ENCODE assay signal across 8 mouse cellular contexts in genomic region chr3:144664363-144665299, GRCm38 (mm10). TPM values are rescaled to one million over a fixed set of nuclear protein-coding genes. Genes with fewer than 3 reads are reported as not detected.
A peak's percentile ranks its signal among the peaks of the same experiment; 100 is the strongest.
DNase-seq lines count a peak whose midpoint lies in the region; ATAC-seq and TF ChIP-seq lines count a peak whose summit lies in the region.

No protein-coding gene starts in this region.

- no peak for TF ChIP-seq CTCF in brain, embryonic 14.5 days (IDR thresholded peaks at IDR 0.05; ENCODE audit: borderline replicate concordance, extremely low read depth, insufficient read depth, insufficient read length)
- TF ChIP-seq CTCF in forebrain, postnatal 0 days (IDR thresholded peaks at IDR 0.05; ENCODE audit: low read depth) = no peak

- H3K27ac ChIP-seq in heart, embryonic 13.5 days (replicated peaks) = no peak overlapping the region
- H3K27ac ChIP-seq in kidney, embryonic 15.5 days = no peak overlapping the region; the same call in 1 of the 2 replicates
- H3K27ac ChIP-seq in neural tube, embryonic 11.5 days (ENCODE audit: low read depth, low read length) = no peak overlapping the region
- H3K27ac ChIP-seq in forebrain, postnatal 0 days (ENCODE audit: low read depth, low read length) = no peak overlapping the region

- ATAC-seq in heart, embryonic 13.5 days (ENCODE audit: extremely low read depth, insufficient number of reproducible peaks, low FRiP score, low TSS enrichment) = no peak
- peak; percentile 95 for ATAC-seq in kidney, embryonic 15.5 days (replicated peaks; ENCODE audit: low FRiP score)
- no peak for ATAC-seq in neural tube, embryonic 11.5 days (ENCODE audit: insufficient read depth, low FRiP score, low TSS enrichment)
- ATAC-seq in forebrain, postnatal 0 days = no peak

- peaks cover 3% of the 10 kb centered on the region; the same call in 1 of the 2 replicates for H3K27me3 ChIP-seq in heart, embryonic 13.5 days (replicated peaks)
- H3K27me3 ChIP-seq in kidney, embryonic 15.5 days = peaks cover 57% of the 10 kb centered on the region
- no peaks in the 10 kb centered on the region for H3K27me3 ChIP-seq in neural tube, embryonic 11.5 days (ENCODE audit: control insufficient read depth, insufficient read depth, low read length)
- no peaks in the 10 kb centered on the region for H3K27me3 ChIP-seq in forebrain, postnatal 0 days (ENCODE audit: insufficient read depth, low read length)

- no peak overlapping the region for H3K9ac ChIP-seq in heart, embryonic 13.5 days
- H3K9ac ChIP-seq in kidney, embryonic 15.5 days = no peak overlapping the region
- H3K9ac ChIP-seq in neural tube, embryonic 11.5 days (ENCODE audit: low read length) = no peak overlapping the region
- no peak overlapping the region for H3K9ac ChIP-seq in forebrain, postnatal 0 days

- no peaks in the 10 kb centered on the region for H3K9me3 ChIP-seq in heart, embryonic 13.5 days
- H3K9me3 ChIP-seq in kidney, embryonic 15.5 days (replicated peaks) = no peaks in the 10 kb centered on the region
- no peaks in the 10 kb centered on the region for H3K9me3 ChIP-seq in neural tube, embryonic 11.5 days (ENCODE audit: control insufficient read depth, low read length)
- H3K9me3 ChIP-seq in forebrain, postnatal 0 days (ENCODE audit: low read length) = no peaks in the 10 kb centered on the region

- no peaks in the 10 kb centered on the region for H3K36me3 ChIP-seq in heart, embryonic 13.5 days
- no peaks in the 10 kb centered on the region for H3K36me3 ChIP-seq in kidney, embryonic 15.5 days
- H3K36me3 ChIP-seq in neural tube, embryonic 11.5 days (ENCODE audit: control insufficient read depth, insufficient read depth, low read length) = no peaks in the 10 kb centered on the region
- H3K36me3 ChIP-seq in forebrain, postnatal 0 days (ENCODE audit: insufficient read depth) = no peaks in the 10 kb centered on the region

- 0 out of 2 replicates have a peak overlapping the region, but pooled peaks have one; percentile 9 for H3K4me2 ChIP-seq in heart, embryonic 13.5 days
- H3K4me2 ChIP-seq in kidney, embryonic 15.5 days = peak overlapping the region; percentile 29
- H3K4me2 ChIP-seq in neural tube, embryonic 11.5 days (ENCODE audit: low read depth) = peak overlapping the region; percentile 22; the same call in 1 of the 2 replicates
- no peak overlapping the region for H3K4me2 ChIP-seq in forebrain, postnatal 0 days (ENCODE audit: low read depth)

- no peak overlapping the region for H3K4me3 ChIP-seq in heart, embryonic 13.5 days
- H3K4me3 ChIP-seq in kidney, embryonic 15.5 days (replicated peaks) = no peak overlapping the region
- H3K4me3 ChIP-seq in neural tube, embryonic 11.5 days (ENCODE audit: low read depth, low read length) = no peak overlapping the region
- no peak overlapping the region for H3K4me3 ChIP-seq in forebrain, postnatal 0 days (ENCODE audit: low read depth, low read length)

- H3K4me1 ChIP-seq in heart, embryonic 13.5 days = peaks cover 18% of the 10 kb centered on the region
- peaks cover 20% of the 10 kb centered on the region for H3K4me1 ChIP-seq in kidney, embryonic 15.5 days
- H3K4me1 ChIP-seq in neural tube, embryonic 11.5 days (ENCODE audit: control insufficient read depth, insufficient read depth, low read length) = peaks cover 9% of the 10 kb centered on the region
- H3K4me1 ChIP-seq in forebrain, postnatal 0 days (ENCODE audit: insufficient read depth) = no peaks in the 10 kb centered on the region

- 50% methylated on average over 22 of the region's 22 CpGs for WGBS in heart, embryonic 13.5 days
- WGBS in kidney, embryonic 15.5 days = 23% methylated on average over 22 of the region's 22 CpGs
- 48% methylated on average over 22 of the region's 22 CpGs for WGBS in neural tube, embryonic 11.5 days
- WGBS in forebrain, postnatal 0 days = 53% methylated on average over 22 of the region's 22 CpGs

- no peak for TF ChIP-seq POLR2A in brain, embryonic 14.5 days (IDR thresholded peaks at IDR 0.05; ENCODE audit: borderline replicate concordance, extremely low read depth, insufficient read depth, insufficient read length, poor library complexity, severe bottlenecking)

- peak; percentile 82 for DNase-seq in 3134 (ENCODE audit: extremely low read depth, insufficient read length, low spot score)
- peak; percentile 35 for DNase-seq in brain, embryonic 14.5 days (ENCODE audit: low read depth)
- DNase-seq in neural tube, embryonic 11.5 days (ENCODE audit: low spot score) = peak; percentile 49
- no peak for DNase-seq in spleen, postnatal 14 days (ENCODE audit: low spot score in 2 of 2)
- no peak for DNase-seq in forebrain, postnatal 0 days
- DNase-seq in cerebellum, adult 9-10 months = no peak

RNA-seq across cellular contexts. Expression of gene Sh3glb1, which starts 55.5 kb away (rescaled TPM):
- polyA plus RNA-seq in brain, embryonic 14.5 days (2012; rRNA removed) = 22.3 and 49.9 TPM in 2 replicates
- polyA plus RNA-seq in heart, embryonic 13.5 days (2015; fragmentation: Nextera tagmentation; extraction: Ambion mirVana) = 124 and 134 TPM in 2 replicates
- polyA plus RNA-seq in kidney, embryonic 15.5 days (2015; fragmentation: Nextera tagmentation; extraction: Ambion mirVana) = 92.7 and 104 TPM in 2 replicates
- polyA plus RNA-seq in neural tube, embryonic 11.5 days (2014; fragmentation: Nextera tagmentation; extraction: Ambion mirVana) = 117 and 123 TPM in 2 replicates
- total RNA-seq in forebrain, postnatal 0 days (2014; rRNA removed) = 103 and 118 TPM in 2 replicates
- 104 and 128 TPM in 2 replicates for polyA plus RNA-seq in forebrain, postnatal 0 days (2015; fragmentation: Nextera tagmentation; extraction: Ambion mirVana)

Comparison
In these comparisons a context has a peak if more than half of its experiments do, and no peak if none do; other contexts are left out.
1. DNase-seq: peak in 3134 (single experiment), brain, embryonic 14.5 days (single experiment) and neural tube, embryonic 11.5 days (single experiment); none in spleen, postnatal 14 days (0 of 2), forebrain, postnatal 0 days (single experiment) and cerebellum, adult 9-10 months (single experiment).